24 mouse cellular contexts compared by ENCODE assay signal in genomic region chr5:87982468-87983214, GRCm38 (mm10). TPM values are rescaled to one million over a fixed set of nuclear protein-coding genes. Genes with fewer than 3 reads are reported as not detected.
DNase-seq lines count a peak whose midpoint lies in the region; ATAC-seq and TF ChIP-seq lines count a peak whose summit lies in the region.
"Had no signal": no experiment of that assay in that cellular context is flagged by ENCODE, and none has a peak within 500 bp of the region (broad histone marks: within the 10 kb centered on the region; RNA-seq: fewer than 3 reads in every experiment).

No protein-coding gene starts in this region.

- H3K9me3 ChIP-seq in kidney, embryonic 16.5 days (ENCODE audit: low read length): no peaks in the 10 kb centered on the region
- no peaks in the 10 kb centered on the region for H3K9me3 ChIP-seq in MEL (replicated peaks; ENCODE audit: insufficient read depth, low read length)
- no peaks in the 10 kb centered on the region for H3K9me3 ChIP-seq in limb, embryonic 13.5 days
- H3K9me3 ChIP-seq: lung, embryonic 15.5 days; stomach, embryonic 15.5 days had no signal

- H3K4me3 ChIP-seq in kidney, embryonic 16.5 days (ENCODE audit: low read length): no peak overlapping the region
- no peak overlapping the region for H3K4me3 ChIP-seq in MEL (ENCODE audit: control insufficient read depth in 1 of 2, insufficient read depth in 1 of 2, low read depth in 2 of 2, low read length in 2 of 2)
- H3K4me3 ChIP-seq in limb, embryonic 13.5 days: no peak overlapping the region
- H3K4me3 ChIP-seq: heart, adult 2 months; lung, embryonic 15.5 days; myocyte; stomach, embryonic 15.5 days had no signal

- H3K79me2 ChIP-seq in MEL (ENCODE audit: control insufficient read depth, insufficient read depth, low read length, poor library complexity): no peaks in the 10 kb centered on the region

- no peak overlapping the region for H3K9ac ChIP-seq in kidney, embryonic 16.5 days (replicated peaks; ENCODE audit: low read length)
- H3K9ac ChIP-seq in MEL (ENCODE audit: control insufficient read depth, low read depth, low read length, poor library complexity, severe bottlenecking): no peak overlapping the region
- no peak overlapping the region for H3K9ac ChIP-seq in limb, embryonic 13.5 days
- H3K9ac ChIP-seq: lung, embryonic 15.5 days; stomach, embryonic 15.5 days had no signal

- 65% methylated on average over 3 of the region's 3 CpGs for WGBS in kidney, embryonic 16.5 days
- WGBS in limb, embryonic 13.5 days: 59% methylated on average over 3 of the region's 3 CpGs

- H3K36me3 ChIP-seq in kidney, embryonic 16.5 days (ENCODE audit: insufficient read depth, low read length): no peaks in the 10 kb centered on the region
- no peaks in the 10 kb centered on the region for H3K36me3 ChIP-seq in MEL (ENCODE audit: control insufficient read depth in 1 of 2, insufficient read depth in 2 of 2, low read length in 2 of 2)
- no peaks in the 10 kb centered on the region for H3K36me3 ChIP-seq in limb, embryonic 13.5 days
- H3K36me3 ChIP-seq: lung, embryonic 15.5 days; stomach, embryonic 15.5 days had no signal

- H3K4me1 ChIP-seq in kidney, embryonic 16.5 days (ENCODE audit: insufficient read depth, low read length): no peaks in the 10 kb centered on the region
- no peaks in the 10 kb centered on the region for H3K4me1 ChIP-seq in MEL (ENCODE audit: control insufficient read depth in 1 of 2, insufficient read depth in 2 of 2, low read length in 2 of 2)
- no peaks in the 10 kb centered on the region for H3K4me1 ChIP-seq in limb, embryonic 13.5 days
- H3K4me1 ChIP-seq: lung, embryonic 15.5 days; stomach, embryonic 15.5 days had no signal

- TF ChIP-seq EP300 in MEL (IDR thresholded peaks at IDR 0.05; ENCODE audit: low read depth in 1 of 2, low read length in 2 of 2): no peak

- no peak overlapping the region for H3K4me2 ChIP-seq in kidney, embryonic 16.5 days (replicated peaks; ENCODE audit: low read depth, low read length)
- no peak overlapping the region for H3K4me2 ChIP-seq in limb, embryonic 13.5 days (replicated peaks)
- H3K4me2 ChIP-seq: liver, embryonic 11.5 days; lung, embryonic 15.5 days; stomach, embryonic 15.5 days had no signal

- peak; percentile 70; the same call in 1 of the 2 replicates for ATAC-seq in kidney, embryonic 16.5 days (ENCODE audit: low FRiP score, low TSS enrichment)
- ATAC-seq in limb, embryonic 13.5 days (ENCODE audit: low FRiP score, low read depth): 0 out of 2 replicates have a peak, but pooled peaks have one; percentile 44

- no peaks in the 10 kb centered on the region for H3K27me3 ChIP-seq in kidney, embryonic 16.5 days (ENCODE audit: insufficient read depth, low read length)
- H3K27me3 ChIP-seq in MEL (ENCODE audit: control insufficient read depth in 1 of 2, insufficient read depth in 2 of 2, low read length in 2 of 2): no peaks in the 10 kb centered on the region
- no peaks in the 10 kb centered on the region for H3K27me3 ChIP-seq in limb, embryonic 13.5 days
- H3K27me3 ChIP-seq: lung, embryonic 15.5 days; stomach, embryonic 15.5 days had no signal

- no peak for TF ChIP-seq RAD21 in MEL (IDR thresholded peaks at IDR 0.05; ENCODE audit: low read depth, low read length)

- no peak for TF ChIP-seq POLR2A in MEL (IDR thresholded peaks at IDR 0.05; ENCODE audit: control insufficient read depth in 1 of 2, insufficient read depth in 1 of 2, low read depth in 1 of 2, low read length in 2 of 2, poor library complexity in 1 of 2)

- no peak for TF ChIP-seq CTCF in MEL (IDR thresholded peaks at IDR 0.05 in 2 of 3, conservative IDR thresholded peaks at IDR 0.05 in 1 of 3; ENCODE audit: control insufficient read depth in 1 of 3, insufficient read depth in 1 of 3, low read depth in 2 of 3, low read length in 3 of 3, poor library complexity in 1 of 3, severe bottlenecking in 1 of 3)

- peak; percentile 83 for DNase-seq in heart, adult 11 months
- no peak for DNase-seq in heart, adult 9 months (ENCODE audit: low spot score in 2 of 2)
- DNase-seq in kidney, adult 11 months: no peak
- DNase-seq in MEL (ENCODE audit: low read depth, low spot score): peak; percentile 3
- DNase-seq in adrenal gland, adult 18-20 months (ENCODE audit: low spot score in 2 of 2): no peak
- DNase-seq: adrenal gland, adult 2 months; cerebellum, adult 11-12 months; heart, adult 2 months; heart, postnatal 36 days; kidney, adult 18-20 months; thymus, postnatal 4 days had no signal

- H3K27ac ChIP-seq in kidney, embryonic 16.5 days (ENCODE audit: low read length): no peak overlapping the region
- H3K27ac ChIP-seq in MEL (ENCODE audit: control insufficient read depth, low read depth, low read length): no peak overlapping the region
- H3K27ac ChIP-seq in limb, embryonic 13.5 days: no peak overlapping the region
- H3K27ac ChIP-seq: heart, adult 2 months; lung, embryonic 15.5 days; stomach, embryonic 15.5 days had no signal

TF ChIP-seq in MEL, 35 proteins besides CTCF, POLR2A, EP300 and RAD21:
- TF ChIP-seq SMC3 (IDR thresholded peaks at IDR 0.05; ENCODE audit: low read depth, low read length): no peak
- no peak for TF ChIP-seq TBP (IDR thresholded peaks at IDR 0.05; ENCODE audit: low read depth, low read length)
- no peak for TF ChIP-seq SIN3A (IDR thresholded peaks at IDR 0.05; ENCODE audit: low read length)
- TF ChIP-seq BHLHE40 (IDR thresholded peaks at IDR 0.05; ENCODE audit: borderline replicate concordance, low read depth, low read length): no peak
- TF ChIP-seq ETS1 (IDR thresholded peaks at IDR 0.05; ENCODE audit: low read depth, low read length): no peak
- TF ChIP-seq HCFC1 (IDR thresholded peaks at IDR 0.05; ENCODE audit: low read depth, low read length): no peak

RNA-seq across cellular contexts. Expression of gene Cabs1, which starts 3.4 kb away (rescaled TPM):
- not detected in 2 replicates for polyA plus RNA-seq in kidney, embryonic 16.5 days (2015; fragmentation: Nextera tagmentation; extraction: Ambion mirVana)
- total RNA-seq in MEL (2012; rRNA removed): not detected in 2 replicates
- polyA plus RNA-seq in MEL (2012; ENCODE audit: insufficient read depth in 1 of 2, insufficient read length in 2 of 2, low read depth in 1 of 2, low replicate concordance in 2 of 2, missing spikeins in 1 of 2): not detected
- not detected in 2 replicates for polyA plus RNA-seq in limb, embryonic 13.5 days (2015; fragmentation: Nextera tagmentation; extraction: Ambion mirVana)
- not detected for total RNA-seq in adrenal gland, adult 18-20 months (2021)
- total RNA-seq: adrenal gland, adult 2 months; common myeloid progenitor, adult 5-6 weeks; gastrocnemius, adult 8-10 months; heart, adult 2 months; heart, postnatal 36 days; layer of hippocampus, adult 8-10 months; left cerebral cortex, adult 8-10 months; megakaryocyte progenitor cell, adult 5-6 weeks had no signal
- polyA plus RNA-seq: adrenal gland, adult 2 months; heart, adult 2 months; liver, embryonic 11.5 days; lung, embryonic 15.5 days; myocyte; small intestine, adult 2 months; stomach, embryonic 15.5 days had no signal

RNA-seq across cellular contexts. Expression of gene Gm28434, which starts 13.3 kb away (rescaled TPM):
- not detected in 2 replicates for polyA plus RNA-seq in kidney, embryonic 16.5 days (2015; fragmentation: Nextera tagmentation; extraction: Ambion mirVana)
- total RNA-seq in MEL (2012; rRNA removed): not detected in 2 replicates
- polyA plus RNA-seq in MEL (2012; ENCODE audit: insufficient read depth in 1 of 2, insufficient read length in 2 of 2, low read depth in 1 of 2, low replicate concordance in 2 of 2, missing spikeins in 1 of 2): not detected
- polyA plus RNA-seq in limb, embryonic 13.5 days (2015; fragmentation: Nextera tagmentation; extraction: Ambion mirVana): not detected in 2 replicates
- total RNA-seq in adrenal gland, adult 18-20 months (2021): not detected
- total RNA-seq: adrenal gland, adult 2 months; common myeloid progenitor, adult 5-6 weeks; ES-E14; gastrocnemius, adult 8-10 months; heart, adult 2 months; heart, postnatal 36 days; layer of hippocampus, adult 8-10 months; left cerebral cortex, adult 8-10 months; megakaryocyte progenitor cell, adult 5-6 weeks had no signal
- polyA plus RNA-seq: adrenal gland, adult 2 months; heart, adult 2 months; liver, embryonic 11.5 days; lung, embryonic 15.5 days; myocyte; small intestine, adult 2 months; stomach, embryonic 15.5 days had no signal

RNA-seq across cellular contexts. Expression of gene 2310003L06Rik, which starts 13.4 kb away (rescaled TPM):
- polyA plus RNA-seq in kidney, embryonic 16.5 days (2015; fragmentation: Nextera tagmentation; extraction: Ambion mirVana): not detected in 2 replicates
- total RNA-seq in MEL (2012; rRNA removed): not detected in 2 replicates
- polyA plus RNA-seq in MEL (2012; ENCODE audit: insufficient read depth in 1 of 2, insufficient read length in 2 of 2, low read depth in 1 of 2, low replicate concordance in 2 of 2, missing spikeins in 1 of 2): not detected
- not detected in 2 replicates for polyA plus RNA-seq in limb, embryonic 13.5 days (2015; fragmentation: Nextera tagmentation; extraction: Ambion mirVana)
- not detected for total RNA-seq in adrenal gland, adult 18-20 months (2021)
- total RNA-seq: adrenal gland, adult 2 months; common myeloid progenitor, adult 5-6 weeks; gastrocnemius, adult 8-10 months; heart, adult 2 months; heart, postnatal 36 days; layer of hippocampus, adult 8-10 months; left cerebral cortex, adult 8-10 months; megakaryocyte progenitor cell, adult 5-6 weeks had no signal
- polyA plus RNA-seq: adrenal gland, adult 2 months; heart, adult 2 months; liver, embryonic 11.5 days; lung, embryonic 15.5 days; myocyte; small intestine, adult 2 months; stomach, embryonic 15.5 days had no signal

RNA-seq across cellular contexts. Expression of gene Smr3a, which starts 19.7 kb away (rescaled TPM):
- not detected in 2 replicates for polyA plus RNA-seq in kidney, embryonic 16.5 days (2015; fragmentation: Nextera tagmentation; extraction: Ambion mirVana)
- total RNA-seq in MEL (2012; rRNA removed): not detected in 2 replicates
- not detected for polyA plus RNA-seq in MEL (2012; ENCODE audit: insufficient read depth in 1 of 2, insufficient read length in 2 of 2, low read depth in 1 of 2, low replicate concordance in 2 of 2, missing spikeins in 1 of 2)
- polyA plus RNA-seq in limb, embryonic 13.5 days (2015; fragmentation: Nextera tagmentation; extraction: Ambion mirVana): not detected in 2 replicates
- total RNA-seq in adrenal gland, adult 18-20 months (2021): not detected
- total RNA-seq: adrenal gland, adult 2 months; common myeloid progenitor, adult 5-6 weeks; ES-E14; gastrocnemius, adult 8-10 months; heart, adult 2 months; heart, postnatal 36 days; layer of hippocampus, adult 8-10 months; left cerebral cortex, adult 8-10 months; megakaryocyte progenitor cell, adult 5-6 weeks had no signal
- polyA plus RNA-seq: adrenal gland, adult 2 months; heart, adult 2 months; liver, embryonic 11.5 days; lung, embryonic 15.5 days; myocyte; small intestine, adult 2 months; stomach, embryonic 15.5 days had no signal

RNA-seq across cellular contexts. Expression of gene Csn3, which starts 57.3 kb away (rescaled TPM):
- polyA plus RNA-seq in kidney, embryonic 16.5 days (2015; fragmentation: Nextera tagmentation; extraction: Ambion mirVana): 0.16 and 0.36 TPM in 2 replicates
- not detected in 2 replicates for total RNA-seq in MEL (2012; rRNA removed)
- not detected for polyA plus RNA-seq in MEL (2012; ENCODE audit: insufficient read depth in 1 of 2, insufficient read length in 2 of 2, low read depth in 1 of 2, low replicate concordance in 2 of 2, missing spikeins in 1 of 2)
- polyA plus RNA-seq in limb, embryonic 13.5 days (2015; fragmentation: Nextera tagmentation; extraction: Ambion mirVana): 0.14 and 0.38 TPM in 2 replicates
- not detected for total RNA-seq in adrenal gland, adult 18-20 months (2021)
- total RNA-seq: adrenal gland, adult 2 months; common myeloid progenitor, adult 5-6 weeks; gastrocnemius, adult 8-10 months; heart, adult 2 months; heart, postnatal 36 days; layer of hippocampus, adult 8-10 months; left cerebral cortex, adult 8-10 months; megakaryocyte progenitor cell, adult 5-6 weeks had no signal
- polyA plus RNA-seq: adrenal gland, adult 2 months; heart, adult 2 months; lung, embryonic 15.5 days; small intestine, adult 2 months had no signal

Comparison
In these comparisons a context has a peak if more than half of its experiments do, and no peak if none do; other contexts are left out.
1. DNase-seq: peak in heart, adult 11 months (single experiment) and MEL (single experiment); none in heart, adult 9 months (0 of 2), kidney, adult 11 months (single experiment) and adrenal gland, adult 18-20 months (0 of 2).